Mouse (Mus musculus): Measurements from ENCODE around the gene Efs.
"Not testable (repeated sequence)": the region's sequence is repeated elsewhere in the genome, so short reads cannot be mapped to it uniquely, and the experiment has no call there.

Efs gene

GRCm38 (mm10) chr14:54950493-54950892 lies 24.6 kb upstream of the Efs start:
- in situ Hi-C loops (cut with MboI; ENCODE audit: unreplicated experiment in 2 of 2) = no loop called here

- in situ Hi-C loops (cut with MboI; ENCODE audit: unreplicated experiment in 2 of 2) = no loop called here
These were observed 22.9 kb upstream of the Efs start for GRCm38 (mm10) chr14:54948781-54949180.

GRCm38 (mm10) chr14:54947008-54947407 lies 21.1 kb upstream of the Efs start:
- in situ Hi-C loops (cut with MboI; ENCODE audit: unreplicated experiment in 2 of 2) = not testable (repeated sequence)

GRCm38 (mm10) chr14:54945975-54946704 lies 20.2 kb upstream of the Efs start:
- in situ Hi-C loops (cut with MboI; ENCODE audit: unreplicated experiment in 2 of 2) = no loop called here

- in situ Hi-C loops (cut with MboI; ENCODE audit: unreplicated experiment in 2 of 2) = loop anchor here in 1 of 2 experiments (5.0 kb wide), 1 partner anchor 103 kb away; no protein-coding TSS in a partner anchor
These were observed 19.0 kb upstream of the Efs start for GRCm38 (mm10) chr14:54944939-54945338.

GRCm38 (mm10) chr14:54943971-54944370 lies 18.0 kb upstream of the Efs start:
- in situ Hi-C loops (cut with MboI; ENCODE audit: unreplicated experiment in 2 of 2) = loop anchor here in 1 of 2 experiments (5.0 kb wide), 1 partner anchor 102 kb away; no protein-coding TSS in a partner anchor

GRCm38 (mm10) chr14:54942479-54942878 lies 16.6 kb upstream of the Efs start:
- in situ Hi-C loops (cut with MboI; ENCODE audit: unreplicated experiment in 2 of 2) = loop anchor here in 1 of 2 experiments (5.0 kb wide), 1 partner anchor 100 kb away; no protein-coding TSS in a partner anchor

GRCm38 (mm10) chr14:54941024-54941978 lies 15.4 kb upstream of the Efs start:
- in situ Hi-C loops (cut with MboI; ENCODE audit: unreplicated experiment in 2 of 2) = loop anchor here in 1 of 2 experiments (5.0 kb wide), 1 partner anchor 99 kb away; no protein-coding TSS in a partner anchor

GRCm38 (mm10) chr14:54940176-54940530 lies 14.2 kb upstream of the Efs start:
- in situ Hi-C loops (cut with MboI; ENCODE audit: unreplicated experiment in 2 of 2) = loop anchor here in 1 of 2 experiments (5.0 kb wide), 1 partner anchor 98 kb away; no protein-coding TSS in a partner anchor

- in situ Hi-C loops (cut with MboI; ENCODE audit: unreplicated experiment in 2 of 2) = loop anchor here (5.0 kb wide), 1 partner anchor 97 kb away; no protein-coding TSS in a partner anchor
These were observed 13.7 kb upstream of the Efs start for GRCm38 (mm10) chr14:54939434-54940175.

- in situ Hi-C loops (cut with MboI; ENCODE audit: unreplicated experiment in 2 of 2) = loop anchor here in 1 of 2 experiments (5.0 kb wide), 1 partner anchor 96 kb away; no protein-coding TSS in a partner anchor
These were observed 12.7 kb upstream of the Efs start for GRCm38 (mm10) chr14:54938431-54939219.

GRCm38 (mm10) chr14:54937361-54938182 lies 11.6 kb upstream of the Efs start:
- in situ Hi-C loops (cut with MboI; ENCODE audit: unreplicated experiment in 2 of 2) = loop anchor here in 1 of 2 experiments (5.0 kb wide), 1 partner anchor 95 kb away; no protein-coding TSS in a partner anchor

GRCm38 (mm10) chr14:54936831-54937160 lies 10.9 kb upstream of the Efs start:
- in situ Hi-C loops (cut with MboI; ENCODE audit: unreplicated experiment in 2 of 2) = loop anchor here in 1 of 2 experiments (5.0 kb wide), 1 partner anchor 94 kb away; no protein-coding TSS in a partner anchor

GRCm38 (mm10) chr14:54935904-54936830 lies 10.2 kb upstream of the Efs start, which contains the start of gene Cmtm5:
Cmtm5 (plus strand) TSS chr14:54936261.
- in situ Hi-C loops (cut with MboI; ENCODE audit: unreplicated experiment in 2 of 2) = loop anchor here in 1 of 2 experiments (5.0 kb wide), 1 partner anchor 94 kb away; no protein-coding TSS in a partner anchor

- in situ Hi-C loops (cut with MboI; ENCODE audit: unreplicated experiment in 2 of 2) = no loop called here
These were observed 6.8 kb upstream of the Efs start, which contains the start of gene Il25 for GRCm38 (mm10) chr14:54932645-54933150. Il25 (plus strand) TSS chr14:54932695.

- in situ Hi-C loops (cut with MboI; ENCODE audit: unreplicated experiment in 2 of 2) = no loop called here
These were observed 4.5 kb upstream of the Efs start for GRCm38 (mm10) chr14:54930431-54930830.

GRCm38 (mm10) chr14:54929801-54930200 lies 3.9 kb upstream of the Efs start:
- in situ Hi-C loops (cut with MboI; ENCODE audit: unreplicated experiment in 2 of 2) = no loop called here
